Mouse (Mus musculus) common myeloid progenitor, adult 5-6 weeks (primary cell): ENCODE measurements around the gene St14. TPM values are rescaled to one million over a fixed set of nuclear protein-coding genes. Genes with fewer than 3 reads are reported as not detected.

ENCODE experiments used
- ATAC-seq: replicated peaks from 2 replicates; pipeline ENCODE4 v1.8.0; 2016; ENCODE audit warnings: low read depth, mild to moderate bottlenecking, moderate TSS enrichment, inconsistent platforms; ENCODE audit not compliant: poor library complexity, severe bottlenecking
- total RNA-seq: library from RNA; stranded (forward); fragments of 200-1000, 187-1606 nt; gene quantifications from 2 replicates; pipeline ENCODE4 v1.2.3, GENCODE M21; 2017

Gene St14
- total RNA-seq, 1 experiment from 2014 or later: 3.7 TPM

GRCm38 (mm10) chr9:31127876-31128465, 3.7 kb downstream of the St14 start:
- peak; percentile 65 for ATAC-seq

- no peak for ATAC-seq
Observed at GRCm38 (mm10) chr9:31126079-31126478, 5.6 kb downstream of the St14 start.

- no peak for ATAC-seq
Observed at GRCm38 (mm10) chr9:31122464-31123030, 9.1 kb downstream of the St14 start.

- no peak for ATAC-seq
Observed at GRCm38 (mm10) chr9:31120533-31120915, 11.1 kb downstream of the St14 start.

- ATAC-seq: no peak
Observed at GRCm38 (mm10) chr9:31119882-31120532, 11.6 kb downstream of the St14 start.

GRCm38 (mm10) chr9:31119405-31119804, 12.2 kb downstream of the St14 start:
- ATAC-seq: 0 out of 2 replicates have a peak, but pooled peaks have one; percentile 31

GRCm38 (mm10) chr9:31118520-31119298, 12.9 kb downstream of the St14 start:
- peak; percentile 46; the same call in 1 of the 2 replicates for ATAC-seq

- ATAC-seq: no peak
Observed at GRCm38 (mm10) chr9:31117488-31117887, 14.2 kb downstream of the St14 start.

- no peak for ATAC-seq
Observed at GRCm38 (mm10) chr9:31117088-31117487, 14.6 kb downstream of the St14 start.

- ATAC-seq: no peak
Observed at GRCm38 (mm10) chr9:31115586-31115985, 16.1 kb downstream of the St14 start.

GRCm38 (mm10) chr9:31108464-31108863, 23.2 kb downstream of the St14 start:
- no peak for ATAC-seq

- ATAC-seq: no peak
Observed at GRCm38 (mm10) chr9:31098118-31098517, 33.5 kb downstream of the St14 start.

GRCm38 (mm10) chr9:31097088-31098082, 34.3 kb downstream of the St14 start:
- no peak for ATAC-seq

- ATAC-seq: no peak
Observed at GRCm38 (mm10) chr9:31092833-31093195, 38.8 kb downstream of the St14 start.

- ATAC-seq: no peak
Observed at GRCm38 (mm10) chr9:31092111-31092832, 39.4 kb downstream of the St14 start.

- no peak for ATAC-seq
Observed at GRCm38 (mm10) chr9:31091162-31091581, 40.5 kb downstream of the St14 start.

- no peak for ATAC-seq
Observed at GRCm38 (mm10) chr9:31090081-31091023, 41.3 kb downstream of the St14 start.

GRCm38 (mm10) chr9:31089541-31089940, 42.1 kb downstream of the St14 start:
- no peak for ATAC-seq
